Mouse (Mus musculus): ENCODE data around the gene Gpr182.

- TF ChIP-seq GATA1 (IDR thresholded peaks at IDR 0.05; ENCODE audit: borderline replicate concordance, low read length) (no peak), FLI1 (IDR thresholded peaks at IDR 0.05; ENCODE audit: low read length) (no peak)
These were observed 45.7 kb downstream of the Gpr182 start for GRCm38 (mm10) chr10:127705783-127706182.
